Mouse (Mus musculus) hematopoietic stem cell, adult 5-6 weeks (primary cell): ENCODE measurements around the gene Inpp4a. TPM values are rescaled to one million over a fixed set of nuclear protein-coding genes. Genes with fewer than 3 reads are reported as not detected.

ENCODE experiments used
- ATAC-seq, 2 experiments: fragments of 125-278 bp in 1 of 2; replicated peaks in 1 of 2; 2 replicates each; pipeline ENCODE4 v1.8.0; 2016 to 2017; ENCODE audit warnings: inconsistent platforms in 2 of 2, mild to moderate bottlenecking in 2 of 2, moderate number of reproducible peaks in 2 of 2, low read depth in 1 of 2, moderate TSS enrichment in 1 of 2; ENCODE audit not compliant: low FRiP score in 2 of 2, poor library complexity in 2 of 2, severe bottlenecking in 2 of 2, insufficient read depth in 1 of 2, low TSS enrichment in 1 of 2
- total RNA-seq: library from RNA; stranded (forward); fragments of 172-1452, 232-1000 nt; gene quantifications from 2 replicates; pipeline ENCODE4 v1.2.3, GENCODE M21; 2017

The Inpp4a gene
- total RNA-seq, 1 experiment from 2014 or later = 10.3 TPM

DNA sequence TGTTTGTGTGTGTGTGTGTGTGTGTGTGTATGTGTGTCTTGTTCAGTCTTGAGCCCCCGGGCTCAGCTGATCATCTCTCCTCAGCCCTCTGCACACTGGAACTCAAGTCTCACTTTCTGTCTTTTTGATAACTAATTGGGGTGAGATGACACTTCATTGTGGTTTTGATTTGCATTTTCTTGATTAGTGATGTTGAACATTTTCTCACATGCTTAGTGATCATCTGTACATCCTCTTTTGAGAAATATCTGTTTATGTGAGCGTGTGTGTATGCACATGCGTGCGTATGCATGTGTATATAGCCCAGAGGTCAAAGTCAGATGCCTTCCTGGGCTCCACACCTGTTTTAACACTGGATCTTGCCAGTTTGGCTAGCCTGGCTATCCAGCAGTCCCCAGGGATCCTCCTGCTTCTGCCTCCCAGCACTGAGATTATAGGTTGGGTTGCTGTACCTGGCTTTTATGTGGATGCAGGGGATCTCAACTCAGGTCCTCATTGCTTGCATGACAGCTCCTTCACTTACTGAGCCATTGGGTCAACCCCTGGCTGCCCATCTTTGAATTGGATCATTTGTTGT lies 10.4 kb downstream of the Inpp4a start:
- ATAC-seq = no peak

DNA sequence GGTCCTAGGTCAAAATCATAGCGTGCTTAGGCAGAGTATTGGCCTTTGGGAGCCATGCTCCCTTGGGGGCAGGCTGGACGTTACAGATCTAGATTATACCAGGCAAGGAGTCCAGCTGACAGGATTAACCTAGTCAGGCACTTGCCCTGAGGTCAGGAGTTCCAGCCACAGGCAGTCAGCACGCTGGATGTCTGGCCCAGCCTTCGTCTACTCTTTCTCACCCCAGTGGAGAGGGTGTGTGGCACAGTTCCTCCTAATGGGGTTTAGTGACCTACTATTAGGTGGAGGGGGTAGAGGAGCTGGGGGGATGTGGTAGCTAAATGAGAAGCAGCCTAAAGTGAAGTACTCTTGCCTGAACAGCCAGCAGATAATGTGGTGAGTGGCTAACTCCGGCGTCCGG lies 14.7 kb downstream of the Inpp4a start:
- no peak for ATAC-seq

DNA sequence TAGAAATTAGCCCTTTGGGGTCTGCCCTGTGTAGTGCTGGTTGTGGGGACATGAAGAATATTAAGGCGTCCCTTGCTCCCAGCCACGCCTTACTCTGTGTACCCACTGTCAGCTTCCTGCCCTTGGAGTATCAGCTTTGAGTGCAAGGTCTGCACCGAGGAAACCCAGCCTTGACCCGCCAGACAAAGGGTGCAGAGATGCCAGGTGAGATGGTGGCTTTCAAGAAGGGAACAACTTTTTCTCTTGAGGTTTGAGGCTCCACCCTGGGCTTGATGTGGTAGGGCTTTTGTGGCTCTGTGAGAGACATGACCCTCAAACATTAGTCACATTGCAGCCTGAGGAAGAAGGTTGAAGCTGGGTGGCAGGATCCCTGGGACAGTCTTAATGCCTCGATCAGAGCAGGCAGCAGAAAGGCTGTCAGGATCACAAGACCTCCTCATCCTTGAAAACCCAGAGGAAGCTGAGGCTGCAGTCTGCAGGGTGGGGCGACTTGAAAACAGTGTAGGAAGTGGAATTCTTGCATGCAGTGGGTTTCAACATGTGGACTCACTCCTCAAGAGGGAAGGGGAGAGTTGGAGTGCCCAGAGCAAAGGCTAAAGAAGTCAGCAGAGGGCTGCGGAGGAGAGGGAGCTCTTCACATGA lies 18.1 kb downstream of the Inpp4a start:
- no peak for ATAC-seq

DNA sequence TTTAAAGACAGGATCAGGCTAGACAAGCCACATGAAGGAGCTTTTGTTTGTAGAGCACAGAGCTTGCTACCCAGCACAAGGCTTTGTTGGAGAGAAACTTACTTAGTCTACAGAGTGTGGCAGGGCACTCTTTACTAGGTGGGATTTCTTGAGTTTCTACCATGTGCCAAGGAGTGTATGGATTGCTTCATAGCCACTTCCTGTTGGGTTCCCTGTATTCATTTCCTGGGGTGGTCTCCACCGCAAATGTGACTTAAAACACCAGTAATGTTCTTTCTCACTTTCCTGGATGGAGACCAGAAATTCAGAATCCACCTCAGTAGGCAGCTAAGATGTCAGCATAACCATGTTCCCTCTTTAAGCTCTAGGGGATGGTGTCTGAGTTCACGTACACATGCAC lies 18.9 kb downstream of the Inpp4a start:
- ATAC-seq = peak in 1 of 2 experiments; percentile 52; a peak in 1 of 4 replicates

DNA sequence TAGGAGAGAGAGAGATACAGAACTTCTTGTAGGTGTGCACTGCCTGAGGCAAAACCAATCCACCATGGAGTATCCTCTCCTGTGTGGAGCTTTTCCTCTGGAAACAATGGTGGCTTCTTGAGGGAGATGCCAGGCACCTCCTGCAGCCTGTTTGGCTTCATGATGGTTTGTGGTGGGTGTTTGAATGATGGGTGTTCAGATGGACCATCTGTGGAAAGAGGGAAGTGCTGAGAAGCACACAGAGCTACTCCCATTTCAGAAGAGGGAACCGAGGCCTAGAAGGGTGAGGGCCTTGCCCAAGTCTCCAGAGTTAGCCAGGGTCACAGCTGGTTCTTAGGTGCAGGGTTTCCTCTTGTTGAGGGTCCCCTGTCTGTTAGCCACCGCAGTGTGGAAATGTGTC lies 23.0 kb downstream of the Inpp4a start:
- peak; percentile 33 to 70; a peak in 2 of 4 replicates for ATAC-seq

DNA sequence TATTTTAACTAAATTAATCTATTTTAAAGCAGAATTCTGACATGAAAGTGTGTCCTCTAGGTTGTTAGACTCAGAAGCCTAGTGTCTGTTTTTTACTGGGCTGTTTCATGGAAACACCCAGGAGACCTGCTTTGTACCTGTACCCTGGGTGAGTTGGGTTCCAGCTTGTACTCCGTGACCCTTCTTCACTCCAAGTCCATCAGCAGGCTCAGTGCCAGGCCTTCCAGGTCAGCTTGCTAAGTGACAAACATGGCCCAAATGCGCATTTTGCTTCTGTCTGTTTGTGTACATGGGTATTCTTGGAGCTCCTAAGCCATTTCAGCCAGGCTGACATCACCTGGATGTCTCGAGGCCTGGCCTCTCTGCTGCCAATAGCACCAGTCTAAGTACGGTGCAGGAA lies 23.5 kb downstream of the Inpp4a start:
- ATAC-seq = no peak

DNA sequence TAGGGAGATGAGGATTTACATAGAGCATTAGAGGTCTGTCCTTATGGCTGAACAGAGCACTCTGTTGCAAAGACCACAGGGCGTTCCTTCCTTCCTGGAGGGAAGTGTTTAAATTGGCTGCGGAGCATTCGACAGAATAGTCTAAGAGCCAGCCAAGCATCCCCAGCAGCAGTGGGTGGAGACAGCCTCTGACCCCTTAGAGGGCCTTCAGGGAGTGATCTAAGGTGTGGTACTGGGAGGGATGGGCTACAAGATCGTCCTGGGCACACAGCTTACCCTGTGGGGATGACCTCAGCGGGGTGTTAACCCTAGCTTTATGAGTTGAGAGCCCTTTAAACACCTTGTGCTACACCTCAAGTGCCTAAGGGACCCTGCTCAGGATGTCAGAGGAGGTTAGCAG lies 24.9 kb downstream of the Inpp4a start:
- ATAC-seq = no peak

DNA sequence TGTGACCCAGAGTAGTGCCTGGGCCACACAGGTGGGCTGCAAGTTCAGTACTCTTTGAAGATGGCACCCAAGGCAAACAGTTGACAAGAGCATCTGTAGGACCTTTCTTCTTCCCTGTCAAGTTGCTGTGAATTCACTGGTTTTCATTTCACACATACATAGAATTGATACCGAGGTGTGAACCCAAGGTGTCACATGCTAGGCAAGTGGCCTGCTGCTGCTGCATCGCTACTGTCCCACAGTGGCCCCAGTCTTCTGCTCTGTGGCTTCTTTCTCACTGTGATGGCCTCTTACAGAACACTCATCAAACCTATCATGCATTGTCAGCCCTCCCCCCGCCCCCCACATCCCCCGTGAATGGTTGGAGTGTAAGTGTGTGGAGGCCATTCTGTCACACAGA lies 27.6 kb downstream of the Inpp4a start:
- ATAC-seq = no peak

DNA sequence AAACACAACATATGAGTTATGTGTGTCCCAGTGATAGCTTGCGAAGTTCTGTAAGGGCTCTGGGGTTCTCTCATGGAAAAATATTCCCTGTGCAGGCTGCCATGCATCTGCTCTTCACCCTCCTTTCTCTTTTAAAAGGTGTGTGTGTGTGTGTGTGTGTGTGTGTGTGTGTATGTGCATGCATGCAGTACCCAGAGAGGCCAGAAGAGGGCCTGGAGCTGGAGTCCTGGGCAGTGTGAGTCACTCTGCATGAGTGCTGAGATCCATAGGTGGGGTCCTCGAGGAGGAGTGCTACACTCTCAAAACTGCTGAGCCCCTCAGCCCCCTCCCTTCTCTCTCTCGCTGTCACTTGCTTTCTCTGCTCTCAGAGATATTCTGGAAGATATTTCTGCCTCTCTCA lies 29.5 kb downstream of the Inpp4a start:
- ATAC-seq = no peak

DNA sequence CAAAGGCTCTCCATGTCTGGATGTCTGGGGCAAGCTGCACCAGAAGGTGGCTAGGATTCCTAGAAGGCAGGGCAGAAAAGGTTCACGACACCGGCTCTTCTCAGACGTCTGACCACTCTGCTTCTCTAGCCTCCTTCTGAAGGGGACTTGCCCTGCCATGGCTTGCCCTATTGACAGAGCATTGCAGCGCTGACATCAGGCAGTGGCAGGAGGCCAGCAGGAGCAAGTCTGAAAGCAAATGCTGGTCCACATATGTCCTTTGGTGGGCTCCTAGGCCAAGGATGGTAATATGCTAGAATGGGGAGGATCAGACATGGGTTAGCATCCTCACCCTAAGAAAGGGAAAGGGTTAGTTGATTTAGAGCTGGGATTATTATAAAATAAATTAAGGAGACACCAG lies 30.2 kb downstream of the Inpp4a start:
- no peak for ATAC-seq

DNA sequence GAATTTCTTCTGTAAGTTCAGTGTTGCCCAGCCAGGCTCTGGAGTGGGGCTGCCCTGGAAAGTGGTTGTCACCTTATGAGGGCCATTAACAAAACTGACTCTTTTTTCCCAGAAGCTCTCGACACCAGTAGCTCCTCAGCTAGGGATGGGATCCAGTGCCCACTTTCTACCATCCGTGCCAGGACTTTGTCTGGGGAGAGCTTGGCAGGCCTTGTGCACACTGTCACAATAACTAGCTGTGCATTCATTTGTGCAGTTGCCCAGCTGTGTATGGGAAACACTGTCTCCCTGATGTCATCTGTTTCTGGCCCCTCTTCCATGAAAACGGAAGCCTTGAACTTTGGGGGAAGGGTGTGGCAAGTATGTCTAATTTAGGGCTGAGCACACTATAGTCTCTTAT lies 33.1 kb downstream of the Inpp4a start:
- ATAC-seq = no peak

DNA sequence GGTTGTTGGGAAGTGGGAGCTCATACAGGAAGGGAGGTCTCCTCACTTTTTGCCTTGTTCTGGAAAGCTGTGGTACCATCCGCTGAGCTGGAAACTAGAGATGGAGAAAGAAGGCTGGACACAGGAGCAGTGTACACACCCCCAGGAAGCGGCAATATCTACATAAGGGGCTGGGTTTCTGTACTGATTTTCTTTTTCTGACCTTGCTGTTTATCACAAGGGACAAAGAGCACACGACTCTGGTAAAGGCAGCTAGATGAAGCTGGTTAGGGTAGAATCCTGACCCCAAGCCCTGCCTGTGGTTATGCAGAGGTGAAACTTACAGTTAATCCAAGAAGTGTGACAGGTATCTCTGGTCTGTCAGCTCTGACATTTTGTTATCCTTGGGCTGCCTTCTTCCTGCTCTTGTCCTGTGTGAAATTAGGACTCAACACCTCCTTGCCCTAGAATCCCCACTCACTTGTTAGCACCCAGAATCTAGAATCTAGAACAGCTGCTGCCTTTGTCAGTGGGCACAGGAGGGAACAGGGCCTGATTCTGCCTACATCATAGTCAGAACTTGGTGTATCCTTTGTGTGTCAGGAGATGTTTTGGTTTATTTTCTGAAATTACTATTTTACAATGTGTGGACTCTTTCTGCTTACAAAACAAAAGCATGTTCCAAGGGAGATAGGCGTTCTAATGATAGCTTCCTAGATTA lies 34.2 kb downstream of the Inpp4a start:
- ATAC-seq = no peak

DNA sequence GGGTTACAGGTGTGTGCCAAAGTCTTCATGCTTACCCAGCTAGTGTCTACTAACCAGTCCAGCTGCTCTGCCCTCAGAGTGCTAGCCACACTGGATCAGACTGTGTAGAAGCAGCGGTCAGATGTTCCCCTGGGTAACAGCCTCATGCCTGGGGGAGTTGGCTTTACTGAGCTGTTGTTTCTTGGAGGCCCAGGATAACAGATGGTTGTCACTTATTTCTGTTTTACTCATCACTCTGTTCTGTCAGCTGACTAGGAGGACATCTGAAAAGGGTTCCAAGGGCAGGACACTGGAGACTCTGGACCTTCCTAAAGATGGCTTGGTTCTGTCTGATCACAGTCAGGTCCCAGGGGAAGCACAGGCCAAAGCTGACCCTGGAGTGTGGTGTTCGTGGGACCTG lies 36.4 kb downstream of the Inpp4a start:
- ATAC-seq = no peak

DNA sequence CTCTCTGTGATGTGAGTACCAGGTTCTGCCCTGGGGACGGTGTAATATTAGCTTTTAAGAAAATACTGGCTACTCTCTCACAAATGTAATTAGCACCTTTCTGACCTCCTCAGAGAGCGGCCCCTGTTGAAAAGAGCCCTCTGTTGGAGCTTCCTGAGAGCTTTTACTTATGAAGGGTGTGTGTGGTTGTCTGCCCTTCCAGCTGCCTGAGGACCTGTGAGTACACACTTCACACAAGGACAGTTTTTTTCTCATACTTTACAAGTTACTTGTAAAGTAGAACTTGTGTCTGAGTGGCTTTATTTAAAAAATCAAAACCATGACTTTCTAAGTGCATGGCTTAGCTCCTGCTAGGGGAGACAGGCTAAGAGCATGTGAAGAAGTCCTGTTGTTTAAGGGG lies 37.1 kb downstream of the Inpp4a start:
- no peak for ATAC-seq

DNA sequence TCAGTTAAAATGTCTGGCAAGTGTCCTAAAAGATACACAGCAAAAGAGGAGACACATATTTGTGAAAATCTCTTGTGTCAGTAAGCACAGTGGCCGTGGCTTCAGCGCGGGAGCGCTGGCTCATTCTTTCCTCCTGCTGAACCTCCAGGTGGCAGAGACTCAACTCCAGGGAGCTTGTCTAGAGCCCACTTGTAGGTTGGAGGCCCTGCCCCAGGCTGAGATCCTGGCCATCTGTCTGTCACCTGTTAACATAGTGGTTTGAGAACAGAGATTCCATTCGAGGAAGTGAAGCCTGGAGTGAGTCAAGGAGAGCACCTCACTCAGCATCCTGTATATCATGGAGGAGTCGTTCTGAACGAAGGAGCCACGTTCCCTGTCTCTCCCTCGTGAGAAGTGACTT lies 37.6 kb downstream of the Inpp4a start:
- no peak for ATAC-seq

DNA sequence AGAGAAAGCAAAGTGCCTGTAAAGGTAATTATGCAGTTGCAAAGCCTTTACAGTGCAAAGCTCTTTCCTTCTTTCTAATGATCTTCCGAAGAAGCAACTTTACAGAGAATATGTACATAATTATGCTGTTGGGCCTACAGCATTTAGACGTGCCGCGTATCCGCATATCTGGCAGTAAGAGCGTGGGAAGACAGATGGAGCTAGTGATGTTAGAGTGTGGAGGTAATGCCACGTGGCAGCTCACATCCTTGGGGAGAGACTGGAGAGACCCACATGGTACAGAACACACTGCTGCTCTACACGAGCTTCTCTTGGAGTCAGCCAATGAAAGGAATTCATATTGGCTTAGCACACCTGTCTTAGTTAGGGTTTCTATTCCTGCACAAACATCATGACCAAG lies 39.5 kb downstream of the Inpp4a start:
- no peak for ATAC-seq

DNA sequence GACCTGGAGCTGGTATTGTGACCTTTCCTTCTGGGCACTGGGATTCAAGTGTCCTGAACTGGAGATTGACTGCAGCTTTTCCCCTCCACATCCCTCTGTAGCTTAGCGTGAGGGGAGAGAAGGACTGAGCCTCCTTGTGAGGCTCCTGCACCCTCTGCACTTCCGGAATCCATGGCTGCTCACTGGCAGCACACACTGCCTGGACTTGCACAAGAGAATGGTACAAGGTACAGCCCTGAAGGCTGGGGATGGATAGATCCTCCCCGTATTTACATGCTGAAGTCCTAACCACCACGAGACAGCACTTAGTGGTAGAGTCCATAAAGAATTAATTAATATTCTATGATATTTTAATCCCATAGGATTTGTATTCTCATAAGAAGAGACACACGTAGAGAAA lies 41.7 kb downstream of the Inpp4a start:
- ATAC-seq = no peak

DNA sequence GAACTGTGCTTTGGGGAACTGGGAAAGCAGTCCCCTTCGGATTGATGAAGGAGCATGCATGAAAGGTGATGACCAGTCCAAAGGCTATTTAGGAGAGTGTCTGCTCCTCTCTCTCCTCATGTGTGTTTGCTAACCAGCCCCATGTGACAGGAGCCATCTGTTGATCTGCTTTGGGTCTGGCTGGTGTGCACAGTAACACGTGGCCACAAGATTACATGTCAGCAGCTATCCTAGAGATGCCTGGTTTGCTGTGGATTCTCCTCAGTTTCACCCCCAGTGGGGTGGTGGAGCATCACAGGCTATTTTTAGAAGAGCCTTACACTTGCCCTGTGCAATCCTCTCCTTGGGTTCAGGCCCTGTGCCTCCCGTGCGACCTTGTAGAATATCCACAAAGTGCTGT lies 42.2 kb downstream of the Inpp4a start:
- no peak for ATAC-seq

DNA sequence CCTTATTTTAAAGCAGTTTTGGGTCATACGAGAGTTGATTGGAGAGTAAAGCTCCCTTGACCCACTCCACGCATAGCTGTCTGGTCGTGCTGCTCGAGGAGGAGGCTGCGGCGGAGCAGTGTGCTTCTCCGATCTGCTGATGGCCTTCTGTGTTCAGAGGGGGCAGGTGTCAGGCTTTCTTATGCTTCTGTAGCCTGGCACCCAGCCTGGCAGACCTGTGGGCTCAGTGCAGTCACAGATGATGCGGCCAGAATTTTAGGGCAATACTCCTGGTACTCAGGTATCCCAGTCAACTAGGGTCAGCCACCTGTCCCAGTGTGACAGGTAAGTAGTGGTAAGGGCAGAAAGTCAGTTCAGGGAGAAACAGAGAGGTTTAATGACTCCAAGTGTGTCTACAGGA lies 42.9 kb downstream of the Inpp4a start:
- no peak for ATAC-seq
